Mouse (Mus musculus) stomach, postnatal 0 days (tissue): ENCODE measurements at regions not wholly inside any gene's neighbourhood (a gene's known extent, or its start where the extent isn't known, plus 50 kb on each side); places are given as distances from the start of the nearest gene placed in this dataset.

Experiments used
- CTCF ChIP-seq: IDR thresholded peaks from 2 replicates; pipeline ENCODE4 v1.5.1; 2016; ENCODE audit warnings: antibody characterized with exemption, low read depth, mild to moderate bottlenecking, moderate library complexity
- EP300 ChIP-seq: optimal IDR thresholded peaks from 2 replicates; pipeline ENCODE3; 2016; ENCODE audit warnings: antibody characterized with exemption

DNA sequence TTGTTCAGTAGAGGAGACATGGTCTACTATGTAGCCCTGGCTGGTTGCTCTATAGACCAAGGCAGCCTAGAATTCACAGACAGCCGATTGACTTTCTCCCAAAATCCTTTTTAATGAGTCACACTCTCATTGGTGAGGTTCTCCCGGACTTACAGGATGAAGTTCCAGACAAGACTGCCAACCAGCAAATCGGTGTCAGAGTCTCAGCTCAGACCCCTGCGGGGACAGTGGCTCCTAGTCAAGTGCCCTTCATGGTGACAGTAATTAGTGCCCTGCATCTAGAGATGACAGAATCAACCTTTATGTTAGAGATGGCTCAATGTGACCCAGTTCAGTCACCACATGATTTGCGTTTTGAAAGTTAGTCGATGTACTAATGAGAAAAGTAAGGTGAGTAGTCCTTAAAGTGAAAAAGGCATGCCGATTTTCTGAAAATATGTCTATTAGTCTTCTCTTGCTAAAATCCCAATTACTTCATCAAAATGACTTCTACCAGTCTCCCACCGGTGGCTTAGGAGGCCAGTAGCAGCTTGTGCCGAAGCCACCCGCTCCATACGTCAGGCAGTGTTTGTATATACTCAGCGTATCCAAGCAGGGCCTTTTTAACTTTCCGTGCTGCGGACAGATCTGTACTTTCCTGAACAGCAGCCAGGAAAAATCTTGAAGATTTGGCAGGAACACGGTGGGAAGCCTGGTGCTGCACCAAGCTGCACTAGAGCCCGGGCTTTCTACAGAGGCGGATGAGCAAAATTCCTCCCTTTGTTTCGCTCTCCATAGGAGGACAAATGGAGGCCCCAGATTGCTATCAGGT lies 105.2 kb downstream of the Tes start:
- TF ChIP-seq CTCF, result 0 out of 2 replicates have a peak, but pooled peaks have one; percentile 4
- no peak for TF ChIP-seq EP300
